Mouse (Mus musculus) liver, embryonic 14.5 days (tissue): ENCODE measurements around the gene Ptprc. TPM values are rescaled to one million over a fixed set of nuclear protein-coding genes. Genes with fewer than 3 reads are reported as not detected.

ENCODE experiments used
- ATAC-seq: fragments of 200-750 bp; cut with Nextera tagmentation; 2 replicates; pipeline ENCODE4 v1.8.0; 2017; ENCODE audit warnings: moderate number of reproducible peaks, mild to moderate bottlenecking, moderate library complexity; ENCODE audit not compliant: insufficient read depth
- DNase-seq, 3 experiments: peaks; one replicate each; pipeline ENCODE4 v3.0.0-alpha.2; 2012 to 2013; ENCODE audit warnings: low read depth in 3 of 3, low spot score in 3 of 3
- H3K27ac ChIP-seq: fragments of 300-500 bp; sonication (generic); 2 replicates; pipeline ENCODE4 v1.5.1; 2014; ENCODE audit warnings: moderate library complexity, mild to moderate bottlenecking, control low read depth, inconsistent platforms
- H3K27me3 ChIP-seq: fragments of 300-500 bp; sonication (generic); 2 replicates; pipeline ENCODE4 v1.6.1; 2014; ENCODE audit warnings: mild to moderate bottlenecking, low read length, moderate library complexity; ENCODE audit not compliant: control insufficient read depth, insufficient read depth
- H3K36me3 ChIP-seq: fragments of 300-500 bp; sonication (generic); replicated peaks from 2 replicates; pipeline ENCODE4 v1.6.1; 2014; ENCODE audit warnings: low read depth; ENCODE audit not compliant: control insufficient read depth, insufficient read depth
- H3K4me1 ChIP-seq, 2 experiments: fragments of 200-500 bp in 1 of 2; fragments of 300-500 bp in 1 of 2; sonication (generic) in 1 of 2; replicated peaks; 2 replicates each; pipeline ENCODE4 v1.6.1; 2012 to 2014; ENCODE audit warnings: antibody characterized with exemption in 1 of 2, inconsistent platforms in 1 of 2, low read length in 1 of 2; ENCODE audit not compliant: control insufficient read depth in 2 of 2, insufficient read depth in 2 of 2
- H3K4me2 ChIP-seq: fragments of 300-500 bp; sonication (generic); 2 replicates; pipeline ENCODE4 v1.6.1; 2014; ENCODE audit warnings: low read depth, mild to moderate bottlenecking, control low read depth, moderate library complexity
- H3K4me3 ChIP-seq, 2 experiments: fragments of 200-500 bp in 1 of 2; fragments of 300-500 bp in 1 of 2; sonication (generic) in 1 of 2; 2 replicates each; pipeline ENCODE4 v1.5.1; 2012 to 2014; ENCODE audit warnings: low read depth in 2 of 2, low read length in 2 of 2, mild to moderate bottlenecking in 2 of 2, control low read depth in 1 of 2, inconsistent platforms in 1 of 2, moderate library complexity in 1 of 2; ENCODE audit not compliant: insufficient read depth in 1 of 2
- H3K9ac ChIP-seq: fragments of 300-500 bp; sonication (generic); replicated peaks from 2 replicates; pipeline ENCODE4 v1.6.1; 2014; ENCODE audit warnings: mild to moderate bottlenecking, control low read depth, moderate library complexity
- H3K9me3 ChIP-seq: fragments of 300-500 bp; sonication (generic); 2 replicates; pipeline ENCODE4 v1.6.1; 2016; ENCODE audit warnings: low read length, mixed read lengths; ENCODE audit not compliant: control insufficient read depth
- CTCF ChIP-seq: IDR thresholded peaks from 2 replicates; pipeline ENCODE4 v1.5.1; 2016; ENCODE audit warnings: antibody characterized with exemption, low read depth, control low read depth
- EP300 ChIP-seq: IDR thresholded peaks from 2 replicates; pipeline ENCODE4 v1.6.1; 2016; ENCODE audit warnings: antibody characterized with exemption, low read depth
- WGBS: fragments of 180-500 bp; shearing (Covaris S2); extraction: QIAGEN DNeasy Blood & Tissue Kit; methylation state at CpG from one replicate; pipeline ENCODE4 v1.1.7; 2014; ENCODE audit not compliant: insufficient replicate concordance; 5-methylcytosine and 5-hydroxymethylcytosine counted together
- polyA plus RNA-seq, 2 experiments: library from polyadenylated mRNA; depleted of rRNA in 1 of 2; stranded (reverse) in 1 of 2; unstranded in 1 of 2; fragments of >200 nt; fragmentation: Nextera tagmentation in 1 of 2; extraction: Ambion mirVana in 1 of 2; gene quantifications; 2 replicates each; pipeline versions ENCODE4 v1.2.1 to v1.2.3; 2012 to 2014

Gene Ptprc
- polyA plus RNA-seq, 2 experiments = 4.1 to 5.8 TPM

DNA sequence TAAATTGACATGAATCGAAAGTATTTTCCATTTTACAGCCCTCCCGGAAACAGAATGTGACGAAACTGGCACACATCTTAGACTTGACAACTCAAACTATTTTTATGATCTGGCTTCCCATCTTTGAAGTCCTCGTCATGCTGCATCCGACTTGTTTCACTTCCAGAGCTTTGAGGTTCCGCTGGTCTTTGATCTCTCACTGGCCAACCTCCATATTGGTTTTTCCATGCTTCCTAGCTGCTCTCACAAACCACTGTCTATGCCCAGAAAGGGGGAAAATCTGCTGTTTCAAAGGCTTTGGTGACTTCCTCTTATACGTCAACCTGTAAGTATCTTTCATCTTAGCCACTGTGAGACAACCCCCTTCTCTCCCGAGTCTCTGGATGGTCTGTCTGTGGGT, 12.9 kb downstream of the Ptprc start:
- H3K9ac ChIP-seq = no peak overlapping the region
- no peaks in the 10 kb centered on the region for H3K4me1 ChIP-seq
- no peaks in the 10 kb centered on the region for H3K27me3 ChIP-seq
- H3K9me3 ChIP-seq = no peaks in the 10 kb centered on the region
- WGBS = 61% methylated on average over 8 of the region's 8 CpGs
- H3K27ac ChIP-seq = no peak overlapping the region
- no peak overlapping the region for H3K4me2 ChIP-seq
- DNase-seq (no peak), ATAC-seq (no peak)
- no peak overlapping the region for H3K4me3 ChIP-seq
- no peaks in the 10 kb centered on the region for H3K36me3 ChIP-seq
- no peak for TF ChIP-seq CTCF
- TF ChIP-seq EP300 = no peak

GRCm38 (mm10) chr1:138158921-138159320, 16.6 kb downstream of the Ptprc start:
- Histone ChIP-seq H3K4me1 (no peaks in the 10 kb centered on the region), H3K4me2 (no peak overlapping the region), H3K36me3 (no peaks in the 10 kb centered on the region), H3K27ac (no peak overlapping the region), H3K9ac (no peak overlapping the region), H3K27me3 (no peaks in the 10 kb centered on the region), H3K9me3 (no peaks in the 10 kb centered on the region), H3K4me3 (no peak overlapping the region)
- TF ChIP-seq CTCF = no peak
- no peak for TF ChIP-seq EP300
- ATAC-seq (no peak), DNase-seq (peak in 1 of 3 experiments; percentile 22)
- WGBS = 59% methylated on average over 2 of the region's 2 CpGs

DNA sequence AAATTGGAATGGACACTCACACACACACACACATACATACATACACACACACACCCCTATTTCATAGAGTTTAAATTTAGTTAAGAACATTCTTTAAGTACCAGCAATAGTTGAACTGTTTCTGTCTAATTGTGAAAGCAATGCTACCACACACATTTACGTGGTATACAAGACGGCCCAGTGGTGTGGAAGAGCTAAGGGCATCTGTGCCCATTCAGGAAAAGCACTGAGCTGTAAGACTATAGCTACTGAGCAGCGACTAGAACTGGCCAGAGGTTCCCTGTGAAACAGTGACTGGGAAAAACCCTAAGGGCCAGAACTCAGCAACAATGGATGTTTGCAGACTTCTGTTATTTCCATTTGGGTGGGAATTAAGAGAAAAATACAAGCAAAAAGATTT, 17.3 kb downstream of the Ptprc start:
- Histone ChIP-seq H3K36me3 (no peaks in the 10 kb centered on the region), H3K9me3 (no peaks in the 10 kb centered on the region), H3K4me3 (no peak overlapping the region), H3K4me2 (no peak overlapping the region), H3K27ac (no peak overlapping the region), H3K27me3 (no peaks in the 10 kb centered on the region), H3K9ac (no peak overlapping the region), H3K4me1 (no peaks in the 10 kb centered on the region)
- DNase-seq (no peak), ATAC-seq (no peak)
- TF ChIP-seq EP300 = no peak
- TF ChIP-seq CTCF = no peak
- 55% methylated on average over 3 of the region's 3 CpGs for WGBS

DNA sequence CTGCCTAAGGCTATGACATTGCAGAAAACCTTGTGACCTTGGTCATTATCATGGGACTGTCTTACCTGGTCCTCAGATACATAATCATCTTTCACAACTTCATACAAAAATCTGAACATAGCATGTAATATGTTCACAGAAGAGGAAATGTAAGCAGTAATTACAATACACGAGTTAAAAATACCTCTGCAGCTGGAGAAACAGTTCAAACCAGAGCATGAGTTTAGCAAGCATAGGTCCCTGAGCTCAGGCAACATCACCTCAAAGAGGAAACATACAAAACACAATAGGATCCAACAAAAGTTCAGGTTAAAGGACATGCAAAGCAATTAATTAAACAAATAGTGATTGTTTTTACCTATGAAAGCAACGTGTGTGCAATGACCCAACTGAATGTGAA, 17.8 kb downstream of the Ptprc start:
- TF ChIP-seq EP300 = no peak
- TF ChIP-seq CTCF = no peak

GRCm38 (mm10) chr1:138157008-138157407, 18.5 kb downstream of the Ptprc start:
- DNase-seq (no peak), ATAC-seq (no peak)
- 56% methylated on average over 3 of the region's 3 CpGs for WGBS
- Histone ChIP-seq H3K27me3 (no peaks in the 10 kb centered on the region), H3K4me2 (no peak overlapping the region), H3K9me3 (no peaks in the 10 kb centered on the region), H3K4me3 (no peak overlapping the region), H3K27ac (no peak overlapping the region), H3K4me1 (no peaks in the 10 kb centered on the region), H3K9ac (no peak overlapping the region), H3K36me3 (no peaks in the 10 kb centered on the region)
- TF ChIP-seq EP300 (no peak), CTCF (no peak)

More for the DNA sequence above, 17.8 kb downstream of the Ptprc start:
- ATAC-seq = no peak
- DNase-seq = no peak
- no peak overlapping the region for H3K4me3 ChIP-seq
- H3K9ac ChIP-seq = no peak overlapping the region
- no peak overlapping the region for H3K4me2 ChIP-seq
- H3K27me3 ChIP-seq = no peaks in the 10 kb centered on the region
- 37% methylated on average over 2 of the region's 2 CpGs for WGBS
- H3K27ac ChIP-seq = no peak overlapping the region
- no peaks in the 10 kb centered on the region for H3K36me3 ChIP-seq
- H3K4me1 ChIP-seq = no peaks in the 10 kb centered on the region
- H3K9me3 ChIP-seq = no peaks in the 10 kb centered on the region
